Mouse (Mus musculus) kidney, embryonic 15.5 days (tissue): ENCODE measurements at regions not wholly inside any gene's neighbourhood (a gene's known extent, or its start where the extent isn't known, plus 50 kb on each side); places are given as distances from the start of the nearest gene placed in this dataset.
"Not testable (repeated sequence)": the region's sequence is repeated elsewhere in the genome, so short reads cannot be mapped to it uniquely, and the experiment has no call there.

ENCODE experiments used
- ATAC-seq: fragments of 200-750 bp; cut with Nextera tagmentation; replicated peaks from 2 replicates; pipeline ENCODE4 v1.8.0; 2017; ENCODE audit warnings: moderate TSS enrichment; ENCODE audit not compliant: low FRiP score
- H3K27ac ChIP-seq: fragments of 300-500 bp; sonication (generic); 2 replicates; pipeline ENCODE4 v1.5.1; 2015; ENCODE audit warnings: mild to moderate bottlenecking, inconsistent platforms
- H3K27me3 ChIP-seq: fragments of 300-500 bp; sonication (generic); 2 replicates; pipeline ENCODE4 v1.6.1; 2015; ENCODE audit warnings: inconsistent platforms
- H3K36me3 ChIP-seq: fragments of 300-500 bp; sonication (generic); 2 replicates; pipeline ENCODE4 v1.6.1; 2015; ENCODE audit warnings: inconsistent platforms
- H3K4me1 ChIP-seq: fragments of 300-500 bp; sonication (generic); 2 replicates; pipeline ENCODE4 v1.6.1; 2015; ENCODE audit warnings: inconsistent platforms
- H3K4me2 ChIP-seq: fragments of 300-500 bp; sonication (generic); 2 replicates; pipeline ENCODE4 v1.6.1; 2015; ENCODE audit warnings: moderate library complexity, mild to moderate bottlenecking, inconsistent platforms
- H3K4me3 ChIP-seq: fragments of 300-500 bp; sonication (generic); replicated peaks from 2 replicates; pipeline ENCODE4 v1.5.1; 2015; ENCODE audit warnings: mild to moderate bottlenecking, inconsistent platforms
- H3K9ac ChIP-seq: fragments of 300-500 bp; sonication (generic); 2 replicates; pipeline ENCODE4 v1.6.1; 2015; ENCODE audit warnings: mild to moderate bottlenecking, inconsistent platforms
- H3K9me3 ChIP-seq: fragments of 300-500 bp; sonication (generic); replicated peaks from 2 replicates; pipeline ENCODE4 v1.6.1; 2016; ENCODE audit warnings: inconsistent platforms
- WGBS: fragments of 180-500 bp; shearing (Covaris S2); methylation state at CpG from one replicate; pipeline ENCODE4 v1.1.7; 2015; ENCODE audit warnings: mixed read lengths; 5-methylcytosine and 5-hydroxymethylcytosine counted together

DNA sequence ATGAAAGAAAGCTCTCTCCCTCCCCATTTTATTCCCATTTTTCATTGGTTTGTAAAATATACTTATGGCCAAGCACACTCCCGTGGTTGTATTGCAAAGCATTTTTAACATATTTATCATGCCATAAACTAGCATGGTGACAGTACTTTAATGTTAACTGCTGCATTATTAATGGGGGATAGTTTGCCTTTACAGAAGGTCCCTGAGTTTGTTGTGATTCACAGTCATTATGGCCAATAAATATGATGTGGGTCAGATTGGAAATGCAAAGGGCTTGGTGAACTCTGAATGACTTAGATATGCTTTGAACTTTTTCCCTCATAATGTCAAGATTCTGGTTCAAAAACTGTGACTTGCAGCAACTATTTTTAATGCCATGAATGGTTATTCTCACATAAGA lies 157.1 kb downstream of the Fam174a start:
- WGBS = 49% methylated on average over 1 of the region's 1 CpGs
- Histone ChIP-seq H3K4me1 (no peaks in the 10 kb centered on the region), H3K4me3 (no peak overlapping the region), H3K9me3 (no peaks in the 10 kb centered on the region), H3K4me2 (no peak overlapping the region), H3K27me3 (no peaks in the 10 kb centered on the region), H3K36me3 (no peaks in the 10 kb centered on the region), H3K27ac (no peak overlapping the region), H3K9ac (no peak overlapping the region)
- peak; percentile 46; the same call in 1 of the 2 replicates for ATAC-seq

DNA sequence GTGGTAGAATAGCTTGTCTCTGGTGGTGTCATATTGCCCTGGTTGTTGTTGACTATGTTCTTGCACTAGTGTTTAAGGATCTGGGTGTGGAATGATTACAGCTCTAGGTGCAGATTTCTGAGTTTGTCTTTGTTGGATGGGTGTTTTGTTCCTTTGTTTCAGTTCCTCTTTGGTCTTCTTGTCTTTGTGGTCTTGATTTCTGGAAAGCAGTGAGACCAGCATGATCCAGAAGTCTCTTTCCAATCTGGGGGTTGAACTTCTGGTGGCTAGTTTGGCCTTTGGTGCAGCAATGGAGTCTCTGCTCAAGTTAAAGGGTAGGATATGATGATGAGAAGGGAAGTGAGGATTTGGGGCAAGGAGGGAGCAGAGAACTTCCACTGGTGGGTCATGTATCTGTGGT lies 174.4 kb downstream of the St8sia4 start:
- Histone ChIP-seq H3K4me1 (no peaks in the 10 kb centered on the region), H3K4me3 (no peak overlapping the region), H3K36me3 (no peaks in the 10 kb centered on the region), H3K9me3 (no peaks in the 10 kb centered on the region), H3K9ac (no peak overlapping the region), H3K27ac (no peak overlapping the region), H3K4me2 (no peak overlapping the region), H3K27me3 (no peaks in the 10 kb centered on the region)
- ATAC-seq = no peak

DNA sequence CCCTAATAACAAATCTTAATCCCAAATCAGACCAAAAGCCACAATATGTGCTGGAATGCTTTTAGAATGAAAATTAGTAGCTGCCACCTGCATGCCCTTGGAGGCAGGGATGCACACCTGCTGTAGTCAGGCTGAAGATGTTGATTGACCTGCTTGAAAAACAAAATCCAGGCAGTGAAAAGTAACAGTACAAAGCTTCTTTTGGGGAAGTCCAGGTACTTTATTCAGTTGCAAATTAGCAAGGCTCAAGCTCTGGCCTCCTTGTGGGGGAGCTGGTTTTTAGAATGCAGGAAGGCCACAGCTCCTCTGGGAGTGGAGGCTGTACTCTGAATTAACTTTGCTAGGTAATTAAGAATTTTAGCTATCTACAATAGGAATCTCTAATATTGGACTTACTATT lies 166.7 kb downstream of the St8sia4 start:
- H3K27me3 ChIP-seq, H3K27ac ChIP-seq, H3K9ac ChIP-seq, H3K36me3 ChIP-seq, H3K4me3 ChIP-seq, H3K4me2 ChIP-seq, H3K4me1 ChIP-seq, ATAC-seq, H3K9me3 ChIP-seq: not testable (repeated sequence)

DNA sequence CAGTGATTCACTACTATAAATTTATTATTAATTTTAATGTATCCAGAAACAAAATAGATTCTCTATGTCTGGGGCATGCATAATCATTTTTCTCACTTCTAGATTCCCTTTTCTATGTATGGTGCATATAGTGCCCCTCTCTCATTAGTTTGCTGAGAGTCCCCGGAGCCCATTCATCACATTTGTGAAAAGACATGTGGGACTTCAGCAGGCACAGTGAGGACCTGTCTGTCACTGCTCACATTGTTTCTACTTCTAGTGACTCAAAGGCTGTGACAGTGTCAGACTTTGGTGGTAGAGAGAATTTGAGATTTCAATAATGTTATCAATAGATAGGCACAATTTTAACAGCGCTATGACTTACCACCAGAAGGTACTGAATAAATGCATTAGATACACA lies 158.7 kb downstream of the St8sia4 start:
- Histone ChIP-seq H3K9ac (no peak overlapping the region), H3K4me2 (no peak overlapping the region), H3K9me3 (no peaks in the 10 kb centered on the region), H3K4me3 (no peak overlapping the region), H3K4me1 (no peaks in the 10 kb centered on the region), H3K27ac (no peak overlapping the region), H3K27me3 (no peaks in the 10 kb centered on the region), H3K36me3 (no peaks in the 10 kb centered on the region)
- ATAC-seq = no peak
- WGBS = 95% methylated on average over 2 of the region's 2 CpGs

DNA sequence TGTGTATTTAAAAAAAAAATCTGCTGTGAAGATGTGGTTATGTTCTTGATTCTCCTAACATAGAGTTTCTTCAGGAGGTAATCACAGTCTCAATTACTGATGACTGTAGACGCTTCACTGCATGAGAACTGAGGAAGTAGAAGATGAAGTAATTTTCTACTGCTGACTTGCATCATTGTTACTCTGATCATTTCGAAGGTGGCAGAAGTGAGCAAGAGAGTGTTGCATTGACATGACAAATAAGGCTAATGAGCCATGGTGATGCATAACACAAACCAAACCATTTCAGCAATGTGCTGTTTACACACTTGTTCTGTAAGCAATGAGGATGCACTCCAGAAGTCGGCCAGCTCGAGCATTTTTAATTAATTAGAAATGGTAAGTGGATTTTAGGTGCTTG lies 138.6 kb downstream of the St8sia4 start:
- Histone ChIP-seq H3K4me3 (no peak overlapping the region), H3K9ac (no peak overlapping the region), H3K4me1 (no peaks in the 10 kb centered on the region), H3K4me2 (no peak overlapping the region), H3K9me3 (no peaks in the 10 kb centered on the region), H3K27ac (no peak overlapping the region), H3K36me3 (no peaks in the 10 kb centered on the region), H3K27me3 (no peaks in the 10 kb centered on the region)
- 70% methylated on average over 4 of the region's 4 CpGs for WGBS
- ATAC-seq = no peak

DNA sequence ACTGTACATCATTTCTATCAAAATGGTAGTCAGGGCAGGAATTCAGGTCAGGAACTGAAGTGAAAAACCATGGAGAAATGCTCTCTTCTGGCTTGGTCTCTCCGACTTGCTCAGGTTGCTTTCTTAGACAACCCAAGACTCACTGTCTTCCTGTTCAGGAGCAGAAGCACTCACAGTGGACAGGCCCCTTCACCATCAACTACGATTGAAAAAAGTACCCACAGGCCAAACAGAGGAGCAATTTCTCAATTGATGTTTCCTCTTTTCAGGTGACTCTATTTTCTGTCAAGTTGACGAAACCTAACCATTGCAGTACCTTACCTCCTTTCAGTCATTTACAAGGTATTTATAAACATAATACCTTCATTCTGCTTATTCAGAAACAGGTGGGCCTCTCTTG lies 136.4 kb downstream of the St8sia4 start:
- no peaks in the 10 kb centered on the region for H3K4me1 ChIP-seq
- H3K4me2 ChIP-seq = no peak overlapping the region
- H3K9ac ChIP-seq = no peak overlapping the region
- no peak overlapping the region for H3K4me3 ChIP-seq
- no peak for ATAC-seq
- H3K9me3 ChIP-seq = no peaks in the 10 kb centered on the region
- no peaks in the 10 kb centered on the region for H3K36me3 ChIP-seq
- 93% methylated on average over 3 of the region's 3 CpGs for WGBS
- H3K27ac ChIP-seq = no peak overlapping the region
- H3K27me3 ChIP-seq = no peaks in the 10 kb centered on the region
